Mouse (Mus musculus): ENCODE results near the gene Hoxb6. TPM values are rescaled to one million over a fixed set of nuclear protein-coding genes. Genes with fewer than 3 reads are reported as not detected.

Gene Hoxb6
- polyA plus RNA-seq, 1 experiment from 2014 or later, result 15.9 TPM

DNA sequence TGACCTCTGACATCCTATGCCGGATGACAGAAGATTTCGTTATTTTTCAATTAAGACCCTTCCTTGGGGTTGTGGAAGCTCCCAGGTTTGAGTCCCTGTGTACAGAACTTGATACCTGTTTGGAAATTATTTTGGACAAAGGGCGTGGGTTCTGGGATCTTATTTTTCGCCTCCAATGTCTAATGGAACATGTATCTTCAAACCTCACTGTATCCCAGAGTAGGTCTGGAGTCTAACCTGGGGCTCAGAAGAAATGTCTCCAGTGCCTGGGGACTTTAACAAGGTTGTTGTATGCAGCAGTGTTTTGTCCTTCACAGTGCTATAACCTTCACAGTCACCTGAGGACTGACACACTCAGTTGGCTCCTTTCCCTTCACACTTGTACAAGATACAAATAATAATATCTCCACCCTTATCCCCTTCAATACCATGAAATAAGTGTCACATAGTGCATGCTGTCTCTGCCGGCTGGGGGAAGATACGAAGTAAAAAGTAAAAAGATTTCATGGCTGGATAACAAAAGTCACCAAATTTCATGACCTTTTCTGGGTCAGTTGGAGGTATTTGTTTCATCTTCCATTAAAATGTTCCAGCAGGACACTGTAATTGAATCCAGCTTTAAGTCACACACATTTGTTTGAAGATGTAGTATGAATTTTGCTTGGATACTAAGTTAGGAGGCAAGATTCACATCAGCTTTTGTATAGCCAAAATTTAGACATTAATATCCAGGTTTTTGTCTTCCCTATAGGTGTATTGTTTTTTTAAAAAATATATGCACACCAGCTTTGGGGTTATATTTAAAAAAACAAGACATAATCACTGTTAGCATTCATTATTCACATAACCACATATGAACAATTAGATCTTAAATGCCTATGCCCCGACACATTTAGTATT lies 25.0 kb upstream of the Hoxb6 start:
- DNase-seq (ENCODE audit: low spot score) (peak; percentile 59), ATAC-seq (ENCODE audit: low FRiP score) (no peak)
- no peaks in the 10 kb centered on the region for H3K9me3 ChIP-seq (ENCODE audit: control insufficient read depth, low read length)
- H3K4me2 ChIP-seq (replicated peaks; ENCODE audit: low read depth, low read length), result no peak overlapping the region
- WGBS, result 7% methylated on average over 7 of the region's 7 CpGs
- no peak overlapping the region for H3K9ac ChIP-seq (ENCODE audit: low read depth, low read length)
- no peak overlapping the region for H3K27ac ChIP-seq (ENCODE audit: low read depth, low read length)
- H3K27me3 ChIP-seq (ENCODE audit: control insufficient read depth, insufficient read depth, low read length), result peaks cover 98% of the 10 kb centered on the region
- no peaks in the 10 kb centered on the region for H3K36me3 ChIP-seq (ENCODE audit: control insufficient read depth, insufficient read depth, low read length)
- H3K4me3 ChIP-seq (ENCODE audit: low read depth, low read length), result no peak overlapping the region
- H3K4me1 ChIP-seq (replicated peaks; ENCODE audit: control insufficient read depth, insufficient read depth, low read length), result peaks cover 6% of the 10 kb centered on the region

DNA sequence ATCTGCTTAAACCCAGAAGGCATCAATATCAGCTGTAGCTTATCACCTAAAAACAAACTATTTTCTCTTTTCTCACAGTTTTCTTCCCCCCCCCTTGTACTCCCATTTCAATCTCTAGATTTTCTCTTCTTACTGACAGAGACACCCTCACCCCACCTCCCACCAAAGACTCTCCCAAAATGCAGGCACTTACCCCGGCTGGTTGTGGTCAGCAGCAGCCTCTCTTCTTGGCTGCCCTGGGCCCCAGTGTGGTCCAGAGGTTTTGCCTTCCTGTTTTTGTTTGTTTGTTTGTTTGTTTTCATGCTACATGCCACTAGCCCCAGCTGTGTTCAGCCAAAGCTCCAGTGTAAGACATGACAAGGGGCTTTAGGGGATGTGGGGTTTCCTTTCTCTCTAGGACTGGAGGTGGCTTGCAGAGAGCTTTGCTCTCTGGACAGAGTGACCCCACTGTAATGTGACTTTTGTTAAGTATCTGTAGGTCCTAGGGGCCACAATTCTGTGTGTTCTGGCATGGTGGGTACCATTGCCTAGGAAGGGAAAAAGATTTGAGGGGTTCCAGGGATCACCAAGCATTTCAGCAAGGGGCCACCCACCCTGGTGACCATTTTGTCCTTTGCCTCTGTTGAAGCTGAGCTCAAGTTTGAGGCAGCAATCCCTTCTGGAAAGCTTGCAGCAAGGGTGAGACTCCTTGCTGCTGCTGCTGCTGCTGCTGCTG lies 24.1 kb upstream of the Hoxb6 start:
- WGBS, result 6% methylated on average over 1 of the region's 1 CpGs
- ATAC-seq (ENCODE audit: low FRiP score) (no peak), DNase-seq (ENCODE audit: low spot score) (peak; percentile 36)
- H3K27me3 ChIP-seq (ENCODE audit: control insufficient read depth, insufficient read depth, low read length), result peaks cover 98% of the 10 kb centered on the region
- H3K4me3 ChIP-seq (ENCODE audit: low read depth, low read length), result no peak overlapping the region
- no peak overlapping the region for H3K27ac ChIP-seq (ENCODE audit: low read depth, low read length)
- H3K36me3 ChIP-seq (ENCODE audit: control insufficient read depth, insufficient read depth, low read length), result no peaks in the 10 kb centered on the region
- no peak overlapping the region for H3K9ac ChIP-seq (ENCODE audit: low read depth, low read length)
- no peaks in the 10 kb centered on the region for H3K9me3 ChIP-seq (ENCODE audit: control insufficient read depth, low read length)
- peaks cover 6% of the 10 kb centered on the region for H3K4me1 ChIP-seq (replicated peaks; ENCODE audit: control insufficient read depth, insufficient read depth, low read length)
- H3K4me2 ChIP-seq (replicated peaks; ENCODE audit: low read depth, low read length), result no peak overlapping the region

DNA sequence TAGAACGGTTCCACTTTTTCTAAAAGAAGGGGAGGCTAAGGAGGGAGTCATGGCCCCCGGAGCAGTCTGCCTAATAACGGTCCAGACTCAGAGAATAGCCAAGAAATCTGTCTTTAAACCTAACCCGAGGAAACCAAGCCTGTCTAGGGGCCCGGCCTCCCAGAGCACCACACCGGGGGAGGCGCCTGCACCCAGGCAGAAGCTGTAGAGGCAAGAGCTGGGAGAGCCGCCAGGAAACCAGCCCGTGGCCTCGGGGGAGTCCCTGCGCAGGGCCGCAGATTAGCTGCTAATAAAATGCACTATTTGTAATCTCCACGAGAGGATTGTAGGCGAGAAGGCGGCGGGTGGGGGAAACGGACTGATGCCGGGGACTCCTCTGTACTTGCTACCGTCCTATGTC lies 22.4 kb upstream of the Hoxb6 start:
- H3K4me1 ChIP-seq (replicated peaks; ENCODE audit: control insufficient read depth, insufficient read depth, low read length), result peaks cover 6% of the 10 kb centered on the region
- ATAC-seq (ENCODE audit: low FRiP score), result no peak
- peaks cover 98% of the 10 kb centered on the region for H3K27me3 ChIP-seq (ENCODE audit: control insufficient read depth, insufficient read depth, low read length)

DNA sequence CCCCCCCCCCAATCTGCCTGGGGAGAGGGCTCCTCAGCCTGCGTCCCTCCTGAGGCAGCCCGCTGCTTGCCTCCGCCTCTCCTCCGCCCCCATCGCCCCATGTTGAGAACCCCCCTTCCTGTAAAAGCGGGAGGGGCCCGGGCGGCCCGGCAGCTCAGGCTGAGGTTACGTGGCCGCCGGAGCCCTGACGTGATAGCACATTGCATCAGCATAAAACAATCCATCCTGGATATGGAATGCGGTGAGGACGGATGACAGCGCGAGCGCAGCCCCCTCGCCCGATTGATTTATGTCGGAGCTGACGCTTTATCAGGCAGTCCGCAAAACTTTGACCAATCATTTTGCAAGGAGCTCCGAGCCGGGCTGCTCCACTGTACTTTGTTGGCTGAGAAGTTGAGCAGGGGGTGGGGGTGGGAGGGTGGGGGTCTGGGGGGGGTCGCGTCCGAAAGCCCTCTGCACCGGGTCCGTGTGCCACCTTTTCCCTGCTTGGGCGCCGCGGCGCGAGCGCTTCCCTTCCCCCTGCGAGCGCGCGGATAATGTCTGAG lies 21.2 kb upstream of the Hoxb6 start, which contains the start of gene Hoxb9:
TSS of gene Hoxb9 (plus strand) at position 462 of the 545 bp plus-strand sequence.
- 0 out of 2 replicates have a peak within 1 kb of the TSS, but pooled peaks have one; percentile 27 for H3K9ac ChIP-seq (ENCODE audit: low read depth, low read length)
- H3K36me3 ChIP-seq (ENCODE audit: control insufficient read depth, insufficient read depth, low read length), result no peaks in the 10 kb centered on the region
- H3K4me1 ChIP-seq (replicated peaks; ENCODE audit: control insufficient read depth, insufficient read depth, low read length), result peaks cover 6% of the 10 kb centered on the region
- H3K27me3 ChIP-seq (ENCODE audit: control insufficient read depth, insufficient read depth, low read length), result peaks cover 98% of the 10 kb centered on the region
- H3K9me3 ChIP-seq (ENCODE audit: control insufficient read depth, low read length), result no peaks in the 10 kb centered on the region
- under 1% methylated on average over 38 of the region's 40 CpGs for WGBS
- no peak within 1 kb of the TSS for H3K27ac ChIP-seq (ENCODE audit: low read depth, low read length)
- H3K4me2 ChIP-seq (replicated peaks; ENCODE audit: low read depth, low read length), result peak within 1 kb of the TSS; percentile 21
- DNase-seq (ENCODE audit: low spot score), result no peak
- peak within 1 kb of the TSS; percentile 19 for H3K4me3 ChIP-seq (ENCODE audit: low read depth, low read length)
- ATAC-seq (ENCODE audit: low FRiP score), result no peak

More for the DNA sequence above, 22.4 kb upstream of the Hoxb6 start:
- whole genome bisulfite sequencing, result 1% methylated on average over 19 of the region's 19 CpGs
- Histone ChIP-seq H3K4me2 (replicated peaks; ENCODE audit: low read depth, low read length) (no peak overlapping the region), H3K36me3 (ENCODE audit: control insufficient read depth, insufficient read depth, low read length) (no peaks in the 10 kb centered on the region), H3K4me3 (ENCODE audit: low read depth, low read length) (no peak overlapping the region), H3K9ac (ENCODE audit: low read depth, low read length) (no peak overlapping the region), H3K9me3 (ENCODE audit: control insufficient read depth, low read length) (no peaks in the 10 kb centered on the region), H3K27ac (ENCODE audit: low read depth, low read length) (no peak overlapping the region)
- no peak for DNase-seq (ENCODE audit: low spot score)

DNA sequence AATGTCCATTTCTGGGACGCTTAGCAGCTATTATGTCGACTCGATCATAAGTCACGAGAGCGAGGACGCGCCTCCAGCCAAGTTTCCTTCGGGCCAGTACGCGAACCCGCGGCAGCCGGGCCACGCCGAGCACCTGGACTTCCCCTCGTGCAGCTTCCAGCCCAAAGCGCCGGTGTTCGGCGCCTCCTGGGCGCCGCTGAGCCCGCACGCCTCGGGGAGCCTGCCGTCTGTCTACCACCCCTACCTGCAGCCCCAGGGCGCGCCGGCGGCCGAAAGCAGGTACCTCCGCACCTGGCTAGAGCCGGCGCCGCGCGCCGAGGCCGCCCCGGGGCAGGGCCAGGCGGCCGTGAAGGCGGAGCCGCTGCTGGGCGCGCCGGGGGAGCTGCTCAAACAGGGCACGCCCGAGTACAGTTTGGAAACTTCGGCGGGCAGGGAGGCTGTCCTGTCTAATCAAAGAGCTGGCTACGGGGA lies 20.7 kb upstream of the Hoxb6 start:
- peak overlapping the region; percentile 14; the same call in 1 of the 2 replicates for H3K4me2 ChIP-seq (replicated peaks; ENCODE audit: low read depth, low read length)
- H3K4me3 ChIP-seq (ENCODE audit: low read depth, low read length), result peak overlapping the region; percentile 19
- 0 out of 2 replicates have a peak overlapping the region, but pooled peaks have one; percentile 27 for H3K9ac ChIP-seq (ENCODE audit: low read depth, low read length)
- under 1% methylated on average over 40 of the region's 52 CpGs for WGBS
- DNase-seq (ENCODE audit: low spot score) (no peak), ATAC-seq (ENCODE audit: low FRiP score) (no peak)
- no peak overlapping the region for H3K27ac ChIP-seq (ENCODE audit: low read depth, low read length)
- H3K36me3 ChIP-seq (ENCODE audit: control insufficient read depth, insufficient read depth, low read length), result no peaks in the 10 kb centered on the region
- H3K9me3 ChIP-seq (ENCODE audit: control insufficient read depth, low read length), result no peaks in the 10 kb centered on the region
- peaks cover 98% of the 10 kb centered on the region for H3K27me3 ChIP-seq (ENCODE audit: control insufficient read depth, insufficient read depth, low read length)
- H3K4me1 ChIP-seq (replicated peaks; ENCODE audit: control insufficient read depth, insufficient read depth, low read length), result peaks cover 6% of the 10 kb centered on the region

DNA sequence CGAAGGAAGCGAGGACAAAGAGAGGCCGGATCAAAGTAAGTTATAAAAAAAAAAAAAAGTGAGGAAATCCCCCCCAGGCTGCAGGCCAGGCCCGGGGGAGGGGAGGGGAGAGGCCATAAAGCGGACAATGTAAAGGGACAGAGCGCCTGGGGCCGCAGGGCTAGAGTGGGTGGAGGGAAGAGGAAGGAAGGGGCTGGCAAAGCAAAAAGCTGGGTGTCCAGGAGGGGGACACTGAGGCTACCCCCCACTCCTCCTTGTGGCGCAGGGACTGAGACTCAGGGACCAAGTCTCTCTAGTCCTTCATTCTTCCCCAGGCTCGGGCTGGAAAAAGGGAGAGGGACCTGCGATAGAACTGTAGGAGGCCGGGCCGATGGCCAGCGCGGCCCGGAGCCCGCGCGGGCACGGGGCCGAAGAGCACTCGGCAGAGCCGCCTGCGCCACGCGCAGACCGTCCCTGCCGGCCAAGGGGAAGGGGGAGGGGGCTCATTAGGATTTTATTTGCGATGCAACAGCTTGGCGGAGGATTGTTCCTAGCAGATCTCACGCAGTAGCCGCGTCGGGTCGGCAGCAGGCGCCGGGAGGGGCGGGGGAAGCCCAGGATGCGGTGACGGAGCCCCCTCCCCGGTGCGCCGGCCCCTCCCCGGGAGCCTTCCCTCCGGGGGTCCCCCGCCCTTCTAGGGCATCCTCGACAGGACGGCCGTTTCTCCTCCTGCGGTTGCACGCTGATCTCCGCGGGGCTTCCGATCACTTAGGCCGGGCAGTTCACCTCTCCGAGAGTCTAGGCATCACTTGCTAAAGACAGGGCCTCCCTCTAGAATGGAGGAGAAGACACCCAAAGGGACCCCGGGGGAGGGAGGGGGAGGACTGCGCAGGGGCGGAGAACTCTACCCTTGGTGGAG lies 20.0 kb upstream of the Hoxb6 start:
- H3K4me2 ChIP-seq (replicated peaks; ENCODE audit: low read depth, low read length), result peak overlapping the region; percentile 21; the same call in 1 of the 2 replicates
- H3K4me1 ChIP-seq (replicated peaks; ENCODE audit: control insufficient read depth, insufficient read depth, low read length), result peaks cover 6% of the 10 kb centered on the region
- DNase-seq (ENCODE audit: low spot score) (peak; percentile 67), ATAC-seq (ENCODE audit: low FRiP score) (no peak)
- peak overlapping the region; percentile 19 for H3K4me3 ChIP-seq (ENCODE audit: low read depth, low read length)
- no peaks in the 10 kb centered on the region for H3K36me3 ChIP-seq (ENCODE audit: control insufficient read depth, insufficient read depth, low read length)
- peaks cover 98% of the 10 kb centered on the region for H3K27me3 ChIP-seq (ENCODE audit: control insufficient read depth, insufficient read depth, low read length)
- WGBS, result under 1% methylated on average over 53 of the region's 58 CpGs
- no peak overlapping the region for H3K27ac ChIP-seq (ENCODE audit: low read depth, low read length)
- no peaks in the 10 kb centered on the region for H3K9me3 ChIP-seq (ENCODE audit: control insufficient read depth, low read length)
- no peak overlapping the region for H3K9ac ChIP-seq (ENCODE audit: low read depth, low read length)

DNA sequence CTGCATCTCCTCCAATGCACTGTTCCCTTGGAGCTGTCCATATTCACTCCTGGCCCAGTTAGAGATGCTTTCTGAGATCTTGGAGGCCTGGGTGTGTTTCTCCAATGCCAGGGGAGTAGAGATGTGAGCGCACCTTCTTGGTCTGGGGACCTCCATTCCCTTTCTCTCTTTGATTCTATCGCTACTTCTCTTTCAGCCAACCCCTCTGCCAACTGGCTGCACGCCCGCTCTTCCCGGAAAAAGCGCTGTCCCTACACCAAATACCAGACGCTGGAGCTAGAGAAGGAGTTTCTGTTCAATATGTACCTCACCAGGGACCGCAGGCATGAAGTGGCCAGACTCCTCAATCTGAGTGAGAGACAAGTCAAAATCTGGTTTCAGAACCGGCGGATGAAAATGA lies 17.8 kb upstream of the Hoxb6 start:
- Histone ChIP-seq H3K27me3 (ENCODE audit: control insufficient read depth, insufficient read depth, low read length) (peaks cover 100% of the 10 kb centered on the region), H3K9ac (ENCODE audit: low read depth, low read length) (no peak overlapping the region), H3K4me1 (replicated peaks; ENCODE audit: control insufficient read depth, insufficient read depth, low read length) (peaks cover 6% of the 10 kb centered on the region), H3K9me3 (ENCODE audit: control insufficient read depth, low read length) (no peaks in the 10 kb centered on the region), H3K27ac (ENCODE audit: low read depth, low read length) (no peak overlapping the region), H3K4me3 (ENCODE audit: low read depth, low read length) (no peak overlapping the region), H3K4me2 (replicated peaks; ENCODE audit: low read depth, low read length) (no peak overlapping the region), H3K36me3 (ENCODE audit: control insufficient read depth, insufficient read depth, low read length) (no peaks in the 10 kb centered on the region)
- no peak for DNase-seq (ENCODE audit: low spot score)
- WGBS, result 5% methylated on average over 10 of the region's 10 CpGs
- no peak for ATAC-seq (ENCODE audit: low FRiP score)

DNA sequence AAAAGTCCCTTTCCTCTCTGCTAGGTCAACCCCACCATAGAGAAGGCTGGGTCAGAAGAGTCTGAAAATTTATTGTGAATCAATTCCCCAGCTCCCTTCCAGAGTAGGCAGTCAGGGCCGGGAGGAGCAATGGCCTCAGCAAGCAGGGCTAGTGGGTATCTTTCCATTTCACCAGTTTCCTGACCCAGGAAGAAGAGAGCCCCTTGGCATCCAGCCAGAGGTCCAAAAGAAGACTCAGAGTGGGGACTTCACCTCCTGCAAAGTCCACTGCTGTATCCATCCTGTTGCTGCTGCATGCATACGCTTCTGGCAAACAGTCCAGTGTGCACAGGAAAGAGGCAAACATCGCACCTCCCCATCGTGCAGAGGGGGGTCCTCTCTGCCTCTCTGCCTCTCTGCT lies 16.4 kb upstream of the Hoxb6 start:
- Histone ChIP-seq H3K9me3 (ENCODE audit: control insufficient read depth, low read length) (no peaks in the 10 kb centered on the region), H3K4me2 (replicated peaks; ENCODE audit: low read depth, low read length) (no peak overlapping the region), H3K9ac (ENCODE audit: low read depth, low read length) (no peak overlapping the region), H3K27me3 (ENCODE audit: control insufficient read depth, insufficient read depth, low read length) (peaks cover 99% of the 10 kb centered on the region), H3K36me3 (ENCODE audit: control insufficient read depth, insufficient read depth, low read length) (no peaks in the 10 kb centered on the region), H3K4me3 (ENCODE audit: low read depth, low read length) (no peak overlapping the region), H3K27ac (ENCODE audit: low read depth, low read length) (no peak overlapping the region), H3K4me1 (replicated peaks; ENCODE audit: control insufficient read depth, insufficient read depth, low read length) (peaks cover 5% of the 10 kb centered on the region)
- DNase-seq (ENCODE audit: low spot score) (no peak), ATAC-seq (ENCODE audit: low FRiP score) (no peak)
- 4% methylated on average over 4 of the region's 4 CpGs for WGBS

All from hindbrain, embryonic 11.5 days (tissue).